Mouse (Mus musculus) liver, embryonic 14.5 days (tissue): ENCODE data around the gene Srsf12. TPM values are rescaled to one million over a fixed set of nuclear protein-coding genes. Genes with fewer than 3 reads are reported as not detected.

Source experiments
- ATAC-seq: fragments of 200-750 bp; cut with Nextera tagmentation; 2 replicates; pipeline ENCODE4 v1.8.0; 2017; ENCODE audit warnings: moderate number of reproducible peaks, mild to moderate bottlenecking, moderate library complexity; ENCODE audit not compliant: insufficient read depth
- DNase-seq, 3 experiments: peaks; one replicate each; pipeline ENCODE4 v3.0.0-alpha.2; 2012 to 2013; ENCODE audit warnings: low read depth in 3 of 3, low spot score in 3 of 3
- H3K27ac ChIP-seq: fragments of 300-500 bp; sonication (generic); 2 replicates; pipeline ENCODE4 v1.5.1; 2014; ENCODE audit warnings: moderate library complexity, mild to moderate bottlenecking, control low read depth, inconsistent platforms
- H3K27me3 ChIP-seq: fragments of 300-500 bp; sonication (generic); 2 replicates; pipeline ENCODE4 v1.6.1; 2014; ENCODE audit warnings: mild to moderate bottlenecking, low read length, moderate library complexity; ENCODE audit not compliant: control insufficient read depth, insufficient read depth
- H3K36me3 ChIP-seq: fragments of 300-500 bp; sonication (generic); replicated peaks from 2 replicates; pipeline ENCODE4 v1.6.1; 2014; ENCODE audit warnings: low read depth; ENCODE audit not compliant: control insufficient read depth, insufficient read depth
- H3K4me1 ChIP-seq, 2 experiments: fragments of 200-500 bp in 1 of 2; fragments of 300-500 bp in 1 of 2; sonication (generic) in 1 of 2; replicated peaks; 2 replicates each; pipeline ENCODE4 v1.6.1; 2012 to 2014; ENCODE audit warnings: antibody characterized with exemption in 1 of 2, inconsistent platforms in 1 of 2, low read length in 1 of 2; ENCODE audit not compliant: control insufficient read depth in 2 of 2, insufficient read depth in 2 of 2
- H3K4me2 ChIP-seq: fragments of 300-500 bp; sonication (generic); 2 replicates; pipeline ENCODE4 v1.6.1; 2014; ENCODE audit warnings: low read depth, mild to moderate bottlenecking, control low read depth, moderate library complexity
- H3K4me3 ChIP-seq, 2 experiments: fragments of 200-500 bp in 1 of 2; fragments of 300-500 bp in 1 of 2; sonication (generic) in 1 of 2; 2 replicates each; pipeline ENCODE4 v1.5.1; 2012 to 2014; ENCODE audit warnings: low read depth in 2 of 2, low read length in 2 of 2, mild to moderate bottlenecking in 2 of 2, control low read depth in 1 of 2, inconsistent platforms in 1 of 2, moderate library complexity in 1 of 2; ENCODE audit not compliant: insufficient read depth in 1 of 2
- H3K9ac ChIP-seq: fragments of 300-500 bp; sonication (generic); replicated peaks from 2 replicates; pipeline ENCODE4 v1.6.1; 2014; ENCODE audit warnings: mild to moderate bottlenecking, control low read depth, moderate library complexity
- H3K9me3 ChIP-seq: fragments of 300-500 bp; sonication (generic); 2 replicates; pipeline ENCODE4 v1.6.1; 2016; ENCODE audit warnings: low read length, mixed read lengths; ENCODE audit not compliant: control insufficient read depth
- CTCF ChIP-seq: IDR thresholded peaks from 2 replicates; pipeline ENCODE4 v1.5.1; 2016; ENCODE audit warnings: antibody characterized with exemption, low read depth, control low read depth
- EP300 ChIP-seq: IDR thresholded peaks from 2 replicates; pipeline ENCODE4 v1.6.1; 2016; ENCODE audit warnings: antibody characterized with exemption, low read depth
- WGBS: fragments of 180-500 bp; shearing (Covaris S2); extraction: QIAGEN DNeasy Blood & Tissue Kit; methylation state at CpG from one replicate; pipeline ENCODE4 v1.1.7; 2014; ENCODE audit not compliant: insufficient replicate concordance; 5-methylcytosine and 5-hydroxymethylcytosine counted together
- polyA plus RNA-seq, 2 experiments: library from polyadenylated mRNA; depleted of rRNA in 1 of 2; stranded (reverse) in 1 of 2; unstranded in 1 of 2; fragments of >200 nt; fragmentation: Nextera tagmentation in 1 of 2; extraction: Ambion mirVana in 1 of 2; gene quantifications; 2 replicates each; pipeline versions ENCODE4 v1.2.1 to v1.2.3; 2012 to 2014

The Srsf12 gene
- polyA plus RNA-seq, 2 experiments: 0.06 to 0.24 TPM

DNA sequence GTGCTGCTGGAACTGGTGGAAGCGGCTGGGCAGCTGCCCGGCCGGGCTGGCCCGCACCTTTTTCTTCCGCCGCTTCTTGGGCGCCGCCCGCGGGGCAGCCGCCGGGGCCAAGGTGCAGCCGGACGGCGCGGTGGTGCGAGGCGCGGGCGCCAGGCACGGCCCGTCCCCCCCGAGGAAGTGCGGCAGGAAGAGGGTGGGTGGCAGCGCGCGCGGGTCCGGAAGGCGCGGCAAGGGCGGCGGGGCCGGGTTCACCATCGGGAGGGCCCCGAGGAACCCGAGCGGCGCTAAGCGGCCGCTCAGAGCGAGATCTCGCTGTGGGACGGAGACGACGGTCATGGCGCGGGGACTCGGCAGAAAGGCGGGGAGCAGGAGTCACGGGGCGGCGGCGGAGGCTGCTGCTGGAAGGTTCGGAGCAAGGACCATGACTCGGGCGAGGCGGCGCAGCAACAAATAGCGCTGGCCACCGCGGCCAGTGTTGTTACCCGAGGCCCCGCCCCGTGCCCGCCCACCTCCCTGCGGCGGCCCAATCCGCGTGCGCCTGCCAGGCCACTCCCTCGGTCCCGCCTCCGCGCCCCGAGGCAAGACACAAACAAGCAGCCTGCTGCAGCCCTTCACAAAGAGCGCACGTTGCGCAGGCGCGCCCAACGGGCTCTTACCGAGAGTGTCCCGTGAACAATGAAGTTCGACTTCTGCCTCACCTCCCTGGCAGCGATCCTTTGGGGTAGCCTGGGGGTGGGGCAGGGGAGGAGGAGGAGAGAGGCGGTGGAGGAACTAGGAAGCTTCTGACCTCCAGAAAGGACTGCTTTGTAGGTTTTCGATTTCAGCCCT, 39.5 kb downstream of the Srsf12 start:
- Histone ChIP-seq H3K27me3 (no peaks in the 10 kb centered on the region), H3K9me3 (no peaks in the 10 kb centered on the region), H3K4me2 (peak overlapping the region; percentile 85), H3K4me1 (peaks cover 8% of the 10 kb centered on the region in 2 experiments), H3K36me3 (peaks cover 20% of the 10 kb centered on the region), H3K4me3 (peak overlapping the region; percentile 84 to 86), H3K27ac (peak overlapping the region; percentile 97), H3K9ac (peak overlapping the region; percentile 96)
- no peak; the same call in 1 of the 2 replicates for TF ChIP-seq CTCF
- TF ChIP-seq EP300: no peak
- WGBS: under 1% methylated on average over 83 of the region's 88 CpGs
- DNase-seq (peak; percentile 93 to 96 (median 96)), ATAC-seq (peak; percentile 81)

DNA sequence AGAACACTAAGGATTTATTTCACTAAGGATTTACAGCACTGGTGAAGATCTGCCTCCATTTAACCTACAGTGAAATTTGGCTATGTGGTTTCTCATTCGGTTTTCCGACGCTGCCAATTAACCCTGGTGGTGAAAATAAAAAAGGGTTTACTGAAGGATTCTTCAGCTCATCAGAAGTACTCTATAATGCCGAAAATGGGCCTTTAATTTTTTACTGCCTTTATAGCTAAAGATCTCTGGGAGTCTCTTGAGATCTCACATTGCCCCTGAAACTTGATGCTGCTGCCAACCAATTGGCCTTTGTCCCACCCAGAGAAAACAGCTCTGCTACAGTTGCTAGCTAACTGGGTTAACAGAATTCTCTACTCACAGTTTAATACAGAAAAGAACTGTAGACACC, 40.1 kb downstream of the Srsf12 start:
- H3K27me3 ChIP-seq: no peaks in the 10 kb centered on the region
- peaks cover 5% of the 10 kb centered on the region in 2 experiments for H3K4me1 ChIP-seq
- peaks cover 20% of the 10 kb centered on the region for H3K36me3 ChIP-seq
- DNase-seq (no peak), ATAC-seq (no peak)
- 3% methylated on average over 4 of the region's 4 CpGs for WGBS
- no peaks in the 10 kb centered on the region for H3K9me3 ChIP-seq
- peak overlapping the region; percentile 97 for H3K27ac ChIP-seq
- H3K4me2 ChIP-seq: peak overlapping the region; percentile 85
- peak overlapping the region; percentile 29 to 84 for H3K4me3 ChIP-seq
- H3K9ac ChIP-seq: peak overlapping the region; percentile 72
- TF ChIP-seq EP300 (no peak), CTCF (no peak)

GRCm38 (mm10) chr4:33249716-33250230, 41.0 kb downstream of the Srsf12 start:
- no peaks in the 10 kb centered on the region for H3K27me3 ChIP-seq
- 79% methylated on average over 1 of the region's 1 CpGs for WGBS

GRCm38 (mm10) chr4:33250867-33251266, 42.1 kb downstream of the Srsf12 start:
- no peak for DNase-seq
- Histone ChIP-seq H3K9me3 (no peaks in the 10 kb centered on the region), H3K27ac (no peak overlapping the region), H3K4me1 (peaks cover 5% of the 10 kb centered on the region in 2 experiments), H3K4me2 (no peak overlapping the region), H3K27me3 (no peaks in the 10 kb centered on the region), H3K4me3 (no peak overlapping the region), H3K36me3 (peaks cover 4% of the 10 kb centered on the region), H3K9ac (no peak overlapping the region)
- 58% methylated on average over 2 of the region's 2 CpGs for WGBS
- no peak for ATAC-seq
- TF ChIP-seq EP300: no peak
- no peak for TF ChIP-seq CTCF

More at GRCm38 (mm10) chr4:33249716-33250230, 41.0 kb downstream of the Srsf12 start:
- no peaks in the 10 kb centered on the region for H3K9me3 ChIP-seq
- H3K9ac ChIP-seq: no peak overlapping the region
- ATAC-seq: no peak
- no peak overlapping the region for H3K4me2 ChIP-seq
- H3K36me3 ChIP-seq: peaks cover 15% of the 10 kb centered on the region
- DNase-seq: no peak
- H3K4me3 ChIP-seq: no peak overlapping the region
- peaks cover 5% of the 10 kb centered on the region in 2 experiments for H3K4me1 ChIP-seq
- TF ChIP-seq EP300: no peak
- TF ChIP-seq CTCF: no peak
- H3K27ac ChIP-seq: no peak overlapping the region

DNA sequence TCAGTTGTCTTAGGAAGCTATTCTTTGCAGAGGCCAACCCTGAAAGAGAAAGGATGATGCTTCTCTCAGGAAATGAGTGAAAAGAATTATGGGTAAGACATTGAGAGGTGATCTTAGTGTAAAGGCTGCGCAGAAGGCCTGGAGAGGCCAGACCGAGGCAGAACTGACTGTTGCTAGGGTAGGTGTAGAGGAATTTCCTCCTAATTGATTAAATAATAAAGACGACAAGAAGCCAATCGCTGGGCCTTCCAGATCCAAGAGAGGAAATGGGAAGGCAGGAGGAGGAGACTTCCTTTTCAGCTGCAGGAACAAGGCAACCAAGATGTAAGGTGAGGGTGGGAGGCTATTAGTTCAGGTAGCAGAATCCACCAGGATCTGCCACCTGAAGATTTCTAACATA, 45.9 kb downstream of the Srsf12 start:
- DNase-seq (no peak), ATAC-seq (no peak)
- no peak overlapping the region for H3K4me3 ChIP-seq
- peaks cover 0 to 14% of the 10 kb centered on the region in 2 experiments; a peak in 2 of 4 replicates for H3K4me1 ChIP-seq
- no peak overlapping the region for H3K27ac ChIP-seq
- no peak overlapping the region for H3K4me2 ChIP-seq
- 68% methylated on average over 4 of the region's 4 CpGs for WGBS
- TF ChIP-seq CTCF: no peak
- TF ChIP-seq EP300: no peak
- no peak overlapping the region for H3K9ac ChIP-seq
- H3K9me3 ChIP-seq: no peaks in the 10 kb centered on the region
- no peaks in the 10 kb centered on the region for H3K36me3 ChIP-seq
- no peaks in the 10 kb centered on the region for H3K27me3 ChIP-seq
